Mouse (Mus musculus): Measurements from ENCODE around the gene Olfr733. TPM values are rescaled to one million over a fixed set of nuclear protein-coding genes. Genes with fewer than 3 reads are reported as not detected.

The Olfr733 gene
- polyA plus RNA-seq (2012; rRNA removed), result not detected in 2 replicates

- no peaks in the 10 kb centered on the region for H3K4me1 ChIP-seq (ENCODE audit: control insufficient read depth, insufficient read depth, low read length)
- H3K4me3 ChIP-seq (replicated peaks; ENCODE audit: extremely low read depth, low read depth, low read length), result no peak within 1 kb of the TSS
- DNase-seq, result no peak
- TF ChIP-seq CTCF (IDR thresholded peaks at IDR 0.05; ENCODE audit: insufficient read depth, low read length), result no peak
- no peak for TF ChIP-seq POLR2A (IDR thresholded peaks at IDR 0.05; ENCODE audit: borderline replicate concordance, extremely low read depth, low read depth, low read length)
Observed at GRCm38 (mm10) chr14:50301422-50301821, at the start of gene Olfr733. Gene Olfr733 (minus strand): TSS chr14:50301522.

GRCm38 (mm10) chr14:50348796-50349195 lies 47.5 kb upstream of the Olfr733 start, which contains the start of gene Olfr735:
Gene Olfr735 (minus strand): TSS chr14:50348872.
- WGBS, result 69% methylated on average over 2 of the region's 2 CpGs
- H3K4me1 ChIP-seq (ENCODE audit: control insufficient read depth, insufficient read depth, low read length), result no peaks in the 10 kb centered on the region
- no peak within 1 kb of the TSS for H3K4me3 ChIP-seq (replicated peaks; ENCODE audit: extremely low read depth, low read depth, low read length)
- TF ChIP-seq CTCF (IDR thresholded peaks at IDR 0.05; ENCODE audit: insufficient read depth, low read length) (no peak), POLR2A (IDR thresholded peaks at IDR 0.05; ENCODE audit: borderline replicate concordance, extremely low read depth, low read depth, low read length) (no peak)
- DNase-seq, result no peak

- WGBS, result 51% methylated on average over 1 of the region's 1 CpGs
- no peak within 1 kb of the TSS for H3K4me3 ChIP-seq (replicated peaks; ENCODE audit: extremely low read depth, low read depth, low read length)
- DNase-seq, result no peak
- TF ChIP-seq POLR2A (IDR thresholded peaks at IDR 0.05; ENCODE audit: borderline replicate concordance, extremely low read depth, low read depth, low read length) (no peak), CTCF (IDR thresholded peaks at IDR 0.05; ENCODE audit: insufficient read depth, low read length) (no peak)
- no peaks in the 10 kb centered on the region for H3K4me1 ChIP-seq (ENCODE audit: control insufficient read depth, insufficient read depth, low read length)
Observed at GRCm38 (mm10) chr14:50326661-50327060, 25.3 kb upstream of the Olfr733 start, which contains the start of gene Olfr734. Gene Olfr734 (minus strand): TSS chr14:50326761.

- 88% methylated on average over 1 of the region's 1 CpGs for WGBS
- Histone ChIP-seq H3K4me3 (replicated peaks; ENCODE audit: extremely low read depth, low read depth, low read length) (no peak within 1 kb of the TSS), H3K4me1 (ENCODE audit: control insufficient read depth, insufficient read depth, low read length) (no peaks in the 10 kb centered on the region)
- TF ChIP-seq POLR2A (IDR thresholded peaks at IDR 0.05; ENCODE audit: borderline replicate concordance, extremely low read depth, low read depth, low read length), result no peak
- TF ChIP-seq CTCF (IDR thresholded peaks at IDR 0.05; ENCODE audit: insufficient read depth, low read length), result no peak
- DNase-seq, result no peak
Observed at GRCm38 (mm10) chr14:50284106-50284505, 17.2 kb downstream of the Olfr733 start, which contains the start of gene Olfr732. Gene Olfr732 (minus strand): TSS chr14:50284206.

Other genes starting within 250 kb of the Olfr733 start
- gene Olfr726, start 210.6 kb downstream of the Olfr733 start, polyA plus RNA-seq (2012; rRNA removed), result not detected in 2 replicates
- not detected in 2 replicates for gene Olfr727, start 178.3 kb downstream of the Olfr733 start, polyA plus RNA-seq (2012; rRNA removed)
- not detected in 2 replicates for gene Olfr728, start 158.8 kb downstream of the Olfr733 start, polyA plus RNA-seq (2012; rRNA removed)
- gene Olfr729, start 148.6 kb downstream of the Olfr733 start, polyA plus RNA-seq (2012; rRNA removed), result not detected in 2 replicates
- gene Olfr730, start 113.3 kb downstream of the Olfr733 start, polyA plus RNA-seq (2012; rRNA removed), result not detected in 2 replicates
- not detected in 2 replicates for gene Olfr731, start 59.7 kb downstream of the Olfr733 start, polyA plus RNA-seq (2012; rRNA removed)
- gene Olfr732, start 17.3 kb downstream of the Olfr733 start, polyA plus RNA-seq (2012; rRNA removed), result not detected in 2 replicates
- gene Olfr734, start 25.2 kb upstream of the Olfr733 start, polyA plus RNA-seq (2012; rRNA removed), result not detected in 2 replicates
- gene Olfr735, start 47.4 kb upstream of the Olfr733 start, polyA plus RNA-seq (2012; rRNA removed), result not detected in 2 replicates
- gene Tlr11, start 56.4 kb upstream of the Olfr733 start, polyA plus RNA-seq (2012; rRNA removed), result 0.44 and 0.57 TPM in 2 replicates
- gene Olfr736, start 79.6 kb upstream of the Olfr733 start, polyA plus RNA-seq (2012; rRNA removed), result not detected in 2 replicates
- gene Olfr738, start 106.0 kb upstream of the Olfr733 start, polyA plus RNA-seq (2012; rRNA removed), result not detected in 2 replicates
- gene Olfr739, start 117.1 kb upstream of the Olfr733 start, polyA plus RNA-seq (2012; rRNA removed), result not detected in 2 replicates
- not detected in 2 replicates for gene Olfr740, start 144.0 kb upstream of the Olfr733 start, polyA plus RNA-seq (2012; rRNA removed)
- gene Olfr741, start 171.2 kb upstream of the Olfr733 start, polyA plus RNA-seq (2012; rRNA removed), result not detected in 2 replicates
- not detected in 2 replicates for gene Olfr742, start 202.1 kb upstream of the Olfr733 start, polyA plus RNA-seq (2012; rRNA removed)
- gene Olfr743, start 220.3 kb upstream of the Olfr733 start, polyA plus RNA-seq (2012; rRNA removed), result not detected in 2 replicates

Measured in lung, adult 2 months (tissue).